Mouse (Mus musculus) mature B cell (primary cell): ENCODE measurements around the gene Atp9a.

Experiments
- in situ Hi-C: fragments of 300-500 bp; cut with MboI; formaldehyde crosslinking; loops from 2 replicates; pipeline ENCODE4 v1.14.3; 2019

Gene Atp9a

DNA sequence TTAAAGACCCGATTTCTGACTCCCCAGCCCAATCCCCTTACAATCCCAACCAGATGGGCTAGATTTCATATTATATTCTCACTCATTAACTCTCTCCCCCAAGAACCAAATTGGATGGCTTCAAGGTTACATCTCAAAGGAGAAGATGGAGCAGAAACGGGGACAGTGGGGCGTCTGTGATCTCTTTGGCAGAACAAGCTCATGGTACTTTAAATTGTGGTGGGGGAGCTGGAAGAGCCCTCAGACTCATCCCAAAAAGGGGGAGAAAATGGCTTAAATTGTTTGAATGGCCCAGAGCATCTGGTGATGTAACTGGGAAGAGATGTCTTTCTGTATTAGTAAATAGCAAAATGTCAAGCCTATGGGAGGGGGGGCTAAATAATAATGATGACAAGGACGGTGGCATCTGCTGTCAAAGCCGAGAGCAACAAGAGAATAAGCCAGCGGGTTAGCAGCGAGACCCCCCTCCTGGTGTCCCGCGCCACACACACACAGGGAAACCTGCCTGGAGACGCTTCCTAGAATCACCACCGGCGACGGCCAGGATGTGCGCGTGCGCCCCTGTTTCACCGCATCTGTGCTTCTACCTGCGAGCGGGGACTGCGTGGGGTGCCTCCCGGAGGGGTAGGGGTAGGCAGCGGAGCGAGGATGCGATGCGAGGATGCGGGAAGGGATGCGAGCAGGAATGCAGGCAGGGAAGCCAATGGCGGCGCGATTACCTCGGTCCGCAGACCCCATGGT is 141.3 kb downstream of the Atp9a start:
- in situ Hi-C loops: no loop called here

DNA sequence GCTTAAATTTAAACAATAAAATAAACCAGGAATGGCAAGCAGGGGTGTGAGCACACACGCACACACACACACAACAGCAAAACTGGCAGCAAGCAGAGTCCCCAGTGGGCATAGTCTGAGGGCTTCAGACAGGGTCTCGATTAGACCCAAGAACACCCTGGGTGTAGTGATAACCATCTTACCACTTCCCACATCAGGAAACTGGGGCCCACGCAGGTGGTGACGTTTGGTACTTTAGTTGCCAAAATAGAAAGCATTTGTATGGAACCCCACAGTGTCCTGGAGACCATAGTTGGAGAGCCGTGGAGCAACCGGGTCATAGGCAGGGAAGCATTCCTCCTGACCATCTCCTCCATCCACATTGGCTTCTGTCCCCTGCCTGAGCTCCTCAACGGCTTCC is 146.5 kb downstream of the Atp9a start:
- in situ Hi-C loops: no loop called here

DNA sequence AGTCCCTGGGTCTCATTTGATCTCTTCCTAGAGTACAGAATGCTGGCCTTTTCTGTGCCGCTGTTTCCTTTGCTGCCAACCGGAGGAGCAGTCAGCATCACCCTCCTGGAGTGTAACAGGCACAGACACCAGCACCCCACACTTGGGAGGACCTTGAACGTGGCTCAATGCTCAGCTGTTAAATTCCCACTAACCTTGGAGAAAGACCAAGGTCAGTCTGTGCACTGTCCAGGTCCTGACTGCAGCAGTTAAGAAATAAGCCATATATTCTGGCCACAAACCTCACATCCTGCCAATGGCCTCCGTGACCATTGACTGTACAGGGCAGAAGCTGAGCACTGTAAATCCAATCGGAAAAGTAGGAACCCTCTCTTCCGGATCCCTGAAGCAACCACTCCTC is 148.5 kb downstream of the Atp9a start:
- in situ Hi-C loops: no loop called here

DNA sequence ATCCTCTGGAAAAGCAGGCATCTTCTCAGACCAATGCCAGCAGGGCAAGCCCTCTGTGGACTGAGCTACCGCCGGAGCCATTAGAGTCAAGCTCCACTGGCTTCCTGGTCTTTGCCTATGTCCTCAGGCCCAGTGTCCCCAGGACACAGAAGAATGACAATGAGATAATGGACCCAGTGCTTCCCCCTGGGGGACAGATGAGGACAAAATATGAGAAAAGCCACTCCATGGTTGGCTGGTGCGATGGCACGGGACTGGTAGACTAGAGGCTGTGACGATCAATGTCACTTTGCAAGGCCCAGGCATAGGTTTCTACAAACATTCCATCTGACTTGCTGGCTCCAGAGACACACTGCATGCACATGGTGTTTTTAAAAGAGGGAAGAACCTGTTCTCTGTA is 149.2 kb downstream of the Atp9a start:
- in situ Hi-C loops: no loop called here

DNA sequence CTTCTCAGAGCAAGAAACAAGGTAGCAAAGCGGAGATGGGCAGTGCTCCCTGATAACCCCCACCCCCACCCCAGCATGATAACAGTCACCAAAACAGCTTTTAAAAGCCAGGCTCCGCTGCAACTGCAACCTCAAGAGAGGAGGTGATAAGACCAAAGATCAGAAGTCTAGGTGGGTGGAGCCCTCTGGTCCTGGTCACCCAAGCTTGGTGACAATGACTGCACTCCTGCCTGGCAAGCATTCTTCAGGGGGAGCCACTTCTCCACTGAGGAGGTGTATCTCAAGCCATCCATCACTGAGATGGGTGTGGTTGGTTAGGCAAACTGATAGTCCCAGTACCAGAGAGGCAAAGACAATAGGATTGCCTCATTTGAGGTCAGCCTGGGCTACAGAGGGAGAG is 151.1 kb downstream of the Atp9a start:
- in situ Hi-C loops: no loop called here

DNA sequence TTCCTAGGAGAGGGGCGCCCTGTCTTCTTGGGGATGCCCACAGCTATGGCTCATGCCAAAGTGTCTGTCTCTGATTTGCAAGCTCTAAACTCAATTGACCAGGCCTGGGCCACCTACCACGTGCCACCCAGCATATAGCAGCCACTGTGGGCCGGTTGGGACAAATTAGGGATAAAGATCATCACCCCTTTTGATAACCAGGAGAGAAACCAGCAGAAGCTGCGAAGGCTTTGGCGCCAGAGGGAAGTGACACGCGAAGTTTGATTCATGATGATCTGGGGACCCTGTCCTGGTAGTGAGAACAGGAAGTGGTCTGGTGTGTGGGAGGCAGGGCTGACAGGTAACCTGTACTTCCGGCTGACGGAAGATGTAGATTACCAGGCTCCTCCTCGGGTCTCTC is 151.7 kb downstream of the Atp9a start:
- in situ Hi-C loops: no loop called here

DNA sequence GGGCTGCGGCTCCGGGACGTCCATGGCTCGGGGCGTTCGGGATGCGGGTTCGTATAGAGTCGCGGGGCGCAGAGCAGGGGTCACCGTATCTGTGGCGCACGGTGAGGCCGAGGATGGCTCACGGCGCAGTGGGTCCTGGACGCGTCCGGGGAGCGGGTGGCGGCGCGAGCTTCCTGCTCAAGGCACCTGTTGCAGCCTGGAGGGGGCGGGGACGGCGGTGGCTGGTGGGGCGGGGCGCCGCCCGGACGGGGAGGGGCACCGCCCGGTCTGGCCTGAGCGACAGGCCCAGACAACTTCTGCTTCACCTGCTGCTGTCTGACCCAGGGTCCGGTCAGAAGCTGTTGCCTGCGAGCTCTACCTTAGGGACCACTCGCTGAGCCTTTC is 152.0 kb downstream of the Atp9a start:
- in situ Hi-C loops: no loop called here

DNA sequence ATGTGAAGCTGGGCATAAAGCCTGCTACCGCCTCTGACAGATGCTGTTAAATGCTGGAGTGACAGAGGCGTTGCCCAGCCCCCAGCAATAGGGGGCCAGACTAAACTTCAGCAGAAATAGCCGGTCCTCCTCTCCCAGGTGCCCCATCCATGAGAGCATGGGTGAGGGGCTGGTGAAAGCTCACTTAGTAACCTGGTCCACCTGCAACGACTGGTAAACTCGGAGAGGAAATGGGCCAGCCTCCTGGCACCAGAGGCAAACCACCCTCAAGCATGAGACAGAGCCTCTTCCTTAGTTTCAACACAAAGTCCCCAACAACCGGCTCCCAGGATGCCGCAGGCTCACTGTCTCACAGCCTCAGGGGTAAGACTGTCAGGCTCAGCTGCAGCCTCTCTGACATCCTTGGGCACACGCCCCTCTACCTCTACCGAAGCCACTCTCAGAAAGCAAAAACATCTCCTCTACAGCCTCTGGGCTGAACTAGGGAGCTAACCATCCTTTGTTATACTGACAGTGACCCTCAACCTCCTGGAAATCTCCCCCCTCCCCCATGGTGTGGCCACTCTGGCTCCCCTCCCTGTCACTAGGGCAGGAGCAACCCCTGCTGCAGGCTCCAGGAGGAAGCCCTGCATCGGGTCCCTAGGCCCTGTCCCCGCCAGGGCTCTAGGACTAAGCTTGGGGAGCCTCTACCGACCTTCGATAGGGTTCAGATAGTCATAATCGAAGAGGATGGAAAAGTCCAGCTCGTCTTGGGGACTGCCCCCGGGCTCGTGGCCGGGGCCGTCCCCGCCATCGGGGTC is 152.6 kb downstream of the Atp9a start:
- in situ Hi-C loops: no loop called here

DNA sequence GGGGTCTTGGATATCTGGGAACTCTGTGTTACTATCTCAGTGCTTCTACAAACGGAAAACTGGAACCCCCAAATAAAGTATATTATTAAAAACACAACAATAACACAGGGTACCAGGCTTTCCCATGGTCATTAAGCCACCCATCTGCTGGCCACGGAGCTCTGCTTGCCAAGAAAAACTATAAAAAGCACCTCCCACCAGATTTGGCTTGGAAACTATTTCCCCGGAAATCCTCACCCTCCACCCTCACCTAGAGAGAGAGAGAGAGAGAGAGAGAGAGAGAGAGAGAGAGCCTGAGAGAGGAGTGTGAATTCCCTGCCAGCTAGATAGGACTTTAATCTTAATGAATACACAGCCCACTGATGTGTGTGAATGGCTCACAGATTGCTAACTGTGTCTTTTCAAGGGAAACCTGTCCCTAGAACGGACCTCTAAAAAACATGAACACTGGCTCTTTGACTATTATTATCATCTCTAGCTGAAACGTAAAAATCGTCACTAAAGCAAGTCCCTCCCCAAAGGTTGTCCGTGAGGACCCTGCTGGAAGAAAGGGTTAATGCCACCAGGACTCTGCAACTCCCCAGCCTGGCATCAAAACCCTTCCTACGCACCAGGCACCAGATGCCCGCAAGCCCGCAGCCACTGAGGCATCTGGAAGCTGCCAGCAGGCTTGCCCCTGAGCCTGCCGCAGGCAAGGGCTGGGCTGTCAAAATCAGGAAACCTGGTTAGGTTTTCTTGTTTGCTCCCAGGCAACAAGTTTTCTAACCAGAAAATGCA is 153.4 kb downstream of the Atp9a start:
- in situ Hi-C loops: no loop called here

DNA sequence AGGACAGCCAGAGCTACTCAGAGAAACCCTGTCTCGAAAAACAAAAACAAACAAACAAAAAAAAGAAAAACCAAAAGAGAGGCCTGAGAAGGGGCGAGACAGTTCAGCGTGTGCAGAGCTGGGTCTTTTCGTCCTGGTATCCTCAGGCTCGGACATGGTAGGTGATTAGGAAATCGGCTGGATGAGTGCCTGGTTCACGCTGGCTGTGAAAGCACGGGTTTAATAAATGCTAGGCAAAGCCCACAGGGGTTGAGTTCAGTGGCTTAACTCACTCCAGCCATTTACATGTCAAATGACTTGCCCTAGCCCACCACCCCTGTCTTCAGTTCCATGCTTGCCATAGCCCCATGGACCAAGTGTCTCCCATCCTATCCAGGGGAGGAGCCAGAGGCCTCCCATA is 155.1 kb downstream of the Atp9a start:
- in situ Hi-C loops: no loop called here

DNA sequence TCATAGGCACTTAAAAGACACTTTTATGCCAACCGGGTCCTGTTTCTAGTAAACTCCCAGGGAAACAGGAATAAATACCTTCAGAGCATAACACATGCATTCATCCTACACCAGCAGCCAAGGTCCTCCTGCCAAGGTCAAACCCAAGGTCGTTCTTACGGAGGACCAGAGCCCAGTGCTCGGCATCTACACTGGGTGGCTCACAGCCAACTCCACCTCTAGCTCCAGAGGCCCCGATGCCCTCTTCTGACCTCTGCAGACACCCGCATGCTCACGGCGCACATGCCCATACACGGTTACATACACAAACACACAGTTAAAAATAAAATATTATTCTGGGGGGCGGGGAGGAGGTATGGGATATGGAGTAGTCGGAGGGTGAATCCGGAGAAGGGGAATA is 155.7 kb downstream of the Atp9a start:
- in situ Hi-C loops: no loop called here

DNA sequence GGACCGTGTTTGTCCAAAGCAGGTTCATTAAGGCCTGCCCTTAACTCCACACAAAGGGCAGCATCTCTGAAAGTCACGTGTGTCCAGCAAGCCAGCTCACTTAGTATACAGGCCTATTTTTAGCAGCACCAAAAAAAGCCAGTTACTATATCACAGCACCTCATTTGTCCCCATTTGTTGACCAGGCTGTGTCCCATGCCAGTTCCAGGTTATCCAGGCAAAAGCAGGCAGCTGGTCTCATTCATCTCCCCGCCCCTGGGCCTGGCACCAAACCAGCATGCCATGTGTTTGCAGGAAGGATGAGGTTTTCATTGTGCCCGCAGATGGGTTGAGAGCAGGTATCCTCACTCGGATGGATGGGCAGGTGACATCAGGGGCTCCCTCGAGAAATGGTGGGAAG is 157.4 kb downstream of the Atp9a start:
- in situ Hi-C loops: no loop called here
